Mouse (Mus musculus) ES-Bruce4 (cell line): ENCODE measurements around the gene Etnppl. TPM values are rescaled to one million over a fixed set of nuclear protein-coding genes. Genes with fewer than 3 reads are reported as not detected.
A peak's percentile ranks its signal among the peaks of the same experiment; 100 is the strongest.

ENCODE experiments used
- H3K27ac ChIP-seq: 2 replicates; pipeline ENCODE4 v1.5.1; 2012; ENCODE audit warnings: low read length, inconsistent platforms; ENCODE audit not compliant: insufficient read depth
- H3K27me3 ChIP-seq: 2 replicates; pipeline ENCODE4 v1.6.1; 2012; ENCODE audit warnings: mild to moderate bottlenecking, low read length, inconsistent platforms; ENCODE audit not compliant: control insufficient read depth, poor library complexity, insufficient read depth, severe bottlenecking
- H3K36me3 ChIP-seq: 2 replicates; pipeline ENCODE4 v1.6.1; 2012; ENCODE audit warnings: inconsistent platforms, mild to moderate bottlenecking, low read length, moderate library complexity; ENCODE audit not compliant: control insufficient read depth, poor library complexity, insufficient read depth, severe bottlenecking
- H3K4me1 ChIP-seq: one replicate; pipeline ENCODE4 v1.8.1; 2011; ENCODE audit warnings: low read length; ENCODE audit not compliant: control insufficient read depth, insufficient read depth
- H3K4me3 ChIP-seq: 2 replicates; pipeline ENCODE4 v1.5.1; 2011; ENCODE audit warnings: low read depth, mild to moderate bottlenecking, low read length
- H3K9ac ChIP-seq: 2 replicates; pipeline ENCODE4 v1.6.1; 2012; ENCODE audit warnings: low read depth, mild to moderate bottlenecking, inconsistent platforms; ENCODE audit not compliant: poor library complexity, severe bottlenecking
- H3K9me3 ChIP-seq: replicated peaks from 2 replicates; pipeline ENCODE4 v1.6.1; 2012; ENCODE audit warnings: mild to moderate bottlenecking, low read length, inconsistent platforms; ENCODE audit not compliant: control insufficient read depth, poor library complexity, insufficient read depth, severe bottlenecking
- CTCF ChIP-seq: IDR thresholded peaks from one replicate; pipeline ENCODE4 v1.8.1; 2011; ENCODE audit warnings: low read depth, low read length
- EP300 ChIP-seq: IDR thresholded peaks from 2 replicates; pipeline ENCODE4 v1.6.1; 2011; ENCODE audit warnings: low read depth, low read length; ENCODE audit not compliant: insufficient read depth
- POLR2A ChIP-seq: IDR thresholded peaks from one replicate; pipeline ENCODE4 v1.8.1; 2011; ENCODE audit warnings: low read length; ENCODE audit not compliant: insufficient read depth
- polyA plus RNA-seq: library from polyadenylated mRNA; stranded (reverse); fragments of >200 nt; gene quantifications from 2 replicates; pipeline ENCODE4 v1.2.4, GENCODE M21; 2011; ENCODE audit warnings: low read depth; ENCODE audit not compliant: missing spikeins, insufficient read depth, insufficient read length

Etnppl gene
- polyA plus RNA-seq = not detected in 2 replicates

DNA sequence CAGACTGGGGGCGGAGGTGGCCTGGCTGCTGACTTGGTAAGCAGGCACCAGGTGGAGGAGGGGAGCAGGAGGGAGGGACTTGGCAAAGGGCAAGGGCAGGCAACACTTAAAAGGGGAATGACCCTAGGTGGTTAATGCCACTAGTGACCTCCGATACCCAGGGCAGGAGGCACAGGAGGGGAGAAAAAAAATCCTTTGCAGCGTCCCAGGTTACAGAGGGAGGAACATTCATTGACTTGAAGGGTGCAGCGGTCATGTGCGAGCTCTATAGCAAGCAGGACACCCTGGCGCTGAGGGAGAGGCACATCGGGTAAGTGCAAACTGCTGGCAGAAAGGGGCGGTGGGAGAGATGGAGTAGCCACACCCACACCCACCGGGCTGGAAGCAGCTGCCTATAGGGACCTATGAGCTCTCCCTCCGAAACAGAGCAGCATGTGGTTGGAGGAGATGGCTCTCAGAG is at the start of gene Etnppl:
Gene Etnppl, plus strand, starts transcription at position 10 of the 460 bp plus-strand sequence.
- Histone ChIP-seq H3K27me3 (no peaks in the 10 kb centered on the region; the same call in 1 of the 2 replicates), H3K9me3 (no peaks in the 10 kb centered on the region), H3K9ac (no peak within 1 kb of the TSS), H3K36me3 (no peaks in the 10 kb centered on the region), H3K4me1 (no peaks in the 10 kb centered on the region), H3K27ac (no peak within 1 kb of the TSS), H3K4me3 (no peak within 1 kb of the TSS)
- no peak for TF ChIP-seq CTCF
- TF ChIP-seq POLR2A = no peak
- TF ChIP-seq EP300 = no peak

DNA sequence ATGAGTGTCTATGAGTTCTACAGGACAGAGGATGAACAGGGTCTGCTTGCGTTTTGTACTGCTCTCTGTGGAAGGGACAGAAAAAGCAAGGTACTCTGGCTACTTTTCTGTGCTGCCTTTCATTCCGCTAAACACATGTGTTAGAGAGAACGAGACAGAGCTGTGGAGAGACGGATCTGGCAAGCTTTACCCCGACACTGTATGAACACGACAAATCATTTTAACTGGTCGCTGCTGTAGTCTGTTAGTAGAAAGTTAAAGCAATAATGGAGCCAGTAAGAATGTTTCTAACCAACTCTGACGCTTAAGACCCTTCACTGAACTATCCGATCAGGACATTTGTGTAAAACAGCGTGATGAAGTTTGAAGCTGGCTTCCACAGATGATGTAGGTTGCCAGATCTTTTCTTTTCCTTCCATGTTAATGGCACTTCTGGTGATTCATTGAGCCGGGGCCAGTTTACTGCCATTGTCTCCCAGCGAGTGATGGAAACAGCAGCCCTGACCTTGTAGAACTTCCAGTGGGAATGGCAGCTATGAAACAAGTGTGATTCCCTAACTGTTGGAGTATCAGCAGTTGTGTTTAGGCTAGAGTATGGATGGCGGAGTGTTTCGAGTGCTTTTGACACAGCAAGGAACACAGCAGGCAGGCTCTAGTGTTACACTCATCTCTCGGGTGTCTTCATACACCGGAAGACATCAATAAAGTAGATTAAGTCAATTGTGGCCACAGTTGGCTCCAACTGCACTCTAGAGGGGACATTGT is 48.7 kb upstream of the Etnppl start:
- H3K27ac ChIP-seq = no peak overlapping the region
- H3K36me3 ChIP-seq = no peaks in the 10 kb centered on the region

DNA sequence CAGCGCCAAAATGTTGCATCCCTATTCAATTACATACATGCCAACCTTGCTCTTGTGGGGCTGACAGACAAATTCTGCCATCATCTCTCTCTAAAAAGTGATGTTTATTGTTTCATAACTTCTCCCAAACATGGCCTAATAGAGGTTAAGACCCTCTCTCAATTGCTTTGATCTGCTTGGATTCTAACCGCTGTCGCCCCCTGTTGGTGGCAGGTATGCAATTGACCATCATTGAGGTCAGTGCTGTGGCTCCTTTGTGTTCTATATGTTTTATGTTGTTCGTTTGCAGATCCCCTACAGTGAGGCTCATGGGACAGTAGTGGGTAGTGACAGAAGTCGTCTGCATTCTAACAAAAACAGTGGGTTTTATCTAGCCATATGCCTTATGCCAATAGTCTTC is 44.0 kb upstream of the Etnppl start:
- Histone ChIP-seq H3K27ac (no peak overlapping the region), H3K4me3 (no peak overlapping the region), H3K9me3 (no peaks in the 10 kb centered on the region; the same call in 1 of the 2 replicates), H3K36me3 (no peaks in the 10 kb centered on the region), H3K9ac (no peak overlapping the region), H3K27me3 (no peaks in the 10 kb centered on the region), H3K4me1 (no peaks in the 10 kb centered on the region)
- peak; percentile 32 for TF ChIP-seq CTCF
- TF ChIP-seq EP300 = no peak
- no peak for TF ChIP-seq POLR2A

More for the DNA sequence above, 48.7 kb upstream of the Etnppl start:
- H3K4me1 ChIP-seq = no peaks in the 10 kb centered on the region
- H3K4me3 ChIP-seq = no peak overlapping the region
- H3K9me3 ChIP-seq = no peaks in the 10 kb centered on the region
- H3K27me3 ChIP-seq = no peaks in the 10 kb centered on the region
- TF ChIP-seq CTCF = no peak
- TF ChIP-seq EP300 = no peak
- no peak for TF ChIP-seq POLR2A
- no peak overlapping the region for H3K9ac ChIP-seq

GRCm38 (mm10) chr3:130574652-130575051 is 42.6 kb upstream of the Etnppl start:
- Histone ChIP-seq H3K27ac (no peak overlapping the region), H3K27me3 (no peaks in the 10 kb centered on the region), H3K36me3 (no peaks in the 10 kb centered on the region), H3K4me3 (no peak overlapping the region), H3K4me1 (no peaks in the 10 kb centered on the region), H3K9me3 (no peaks in the 10 kb centered on the region; the same call in 1 of the 2 replicates), H3K9ac (no peak overlapping the region)
- TF ChIP-seq EP300 = no peak
- no peak for TF ChIP-seq CTCF
- no peak for TF ChIP-seq POLR2A

- Histone ChIP-seq H3K27me3 (peaks cover 2% of the 10 kb centered on the region; the same call in 1 of the 2 replicates), H3K27ac (no peak overlapping the region), H3K9ac (no peak overlapping the region), H3K4me1 (no peaks in the 10 kb centered on the region), H3K9me3 (no peaks in the 10 kb centered on the region; the same call in 1 of the 2 replicates), H3K4me3 (no peak overlapping the region), H3K36me3 (no peaks in the 10 kb centered on the region)
- no peak for TF ChIP-seq POLR2A
- no peak for TF ChIP-seq EP300
- TF ChIP-seq CTCF = peak; percentile 77
These were observed 40.6 kb upstream of the Etnppl start for GRCm38 (mm10) chr3:130576683-130577082.

- no peaks in the 10 kb centered on the region for H3K4me1 ChIP-seq
- TF ChIP-seq EP300 = no peak
- TF ChIP-seq CTCF = no peak
- no peak for TF ChIP-seq POLR2A
- peaks cover 2% of the 10 kb centered on the region; the same call in 1 of the 2 replicates for H3K27me3 ChIP-seq
- H3K9me3 ChIP-seq = no peaks in the 10 kb centered on the region; the same call in 1 of the 2 replicates
- H3K36me3 ChIP-seq = no peaks in the 10 kb centered on the region
- no peak overlapping the region for H3K9ac ChIP-seq
- H3K4me3 ChIP-seq = no peak overlapping the region
- no peak overlapping the region for H3K27ac ChIP-seq
These were observed 37.7 kb upstream of the Etnppl start for GRCm38 (mm10) chr3:130579501-130579900.
